Mouse (Mus musculus) erythroblast, adult 5-6 weeks (primary cell): ENCODE data around the gene Ak9. TPM values are rescaled to one million over a fixed set of nuclear protein-coding genes. Genes with fewer than 3 reads are reported as not detected.

Source experiments
- ATAC-seq: replicated peaks from 2 replicates; pipeline ENCODE4 v1.8.0; 2016; ENCODE audit warnings: moderate number of reproducible peaks, mild to moderate bottlenecking, moderate TSS enrichment, inconsistent platforms; ENCODE audit not compliant: poor library complexity, low FRiP score, severe bottlenecking
- total RNA-seq, 2 experiments: library from RNA; stranded (forward) in 1 of 2; stranded (reverse) in 1 of 2; fragments of 150-400 nt in 1 of 2; fragments of 200-764, 138-1000 nt in 1 of 2; gene quantifications; 2 replicates each; pipeline versions ENCODE4 v1.2.3 to v1.2.4; 2015 to 2017; ENCODE audit warnings: low replicate concordance in 2 of 2

Gene Ak9
- total RNA-seq (2015; ENCODE audit: low replicate concordance) (not detected in 2 replicates), total RNA-seq (2017; ENCODE audit: low replicate concordance) (0.17 TPM in 1 of 2 replicates, not detected in the other)

- peak; percentile 92 for ATAC-seq
Observed at GRCm38 (mm10) chr10:41303639-41304444, at the start of gene Ak9. Gene Ak9, plus strand, starts transcription at chr10:41303980.

- ATAC-seq = no peak
Observed at GRCm38 (mm10) chr10:41260243-41261006, 43.4 kb upstream of the Ak9 start.

GRCm38 (mm10) chr10:41261218-41261617 is 42.6 kb upstream of the Ak9 start:
- peak; percentile 51 for ATAC-seq

- ATAC-seq = peak; percentile 77
Observed at GRCm38 (mm10) chr10:41261889-41262288, 41.9 kb upstream of the Ak9 start.

- peak; percentile 67 for ATAC-seq
Observed at GRCm38 (mm10) chr10:41271860-41272259, 31.9 kb upstream of the Ak9 start.

- ATAC-seq = no peak
Observed at GRCm38 (mm10) chr10:41274871-41275270, 28.9 kb upstream of the Ak9 start.

GRCm38 (mm10) chr10:41278808-41279207 is 25.0 kb upstream of the Ak9 start:
- no peak for ATAC-seq

GRCm38 (mm10) chr10:41280177-41280576 is 23.6 kb upstream of the Ak9 start:
- ATAC-seq = no peak

- ATAC-seq = no peak
Observed at GRCm38 (mm10) chr10:41280796-41281195, 23.0 kb upstream of the Ak9 start.

- ATAC-seq = no peak
Observed at GRCm38 (mm10) chr10:41282086-41282485, 21.7 kb upstream of the Ak9 start.

GRCm38 (mm10) chr10:41287618-41288017 is 16.2 kb upstream of the Ak9 start:
- ATAC-seq = no peak

GRCm38 (mm10) chr10:41288074-41288473 is 15.7 kb upstream of the Ak9 start:
- ATAC-seq = no peak

GRCm38 (mm10) chr10:41288771-41289415 is 14.9 kb upstream of the Ak9 start:
- ATAC-seq = peak; percentile 88

GRCm38 (mm10) chr10:41291021-41291420 is 12.8 kb upstream of the Ak9 start:
- ATAC-seq = no peak

- ATAC-seq = no peak
Observed at GRCm38 (mm10) chr10:41293019-41293418, 10.8 kb upstream of the Ak9 start.

GRCm38 (mm10) chr10:41294734-41295133 is 9.0 kb upstream of the Ak9 start:
- no peak for ATAC-seq

GRCm38 (mm10) chr10:41295145-41295544 is 8.6 kb upstream of the Ak9 start:
- ATAC-seq = no peak

- ATAC-seq = no peak
Observed at GRCm38 (mm10) chr10:41300161-41300560, 3.6 kb upstream of the Ak9 start.

- peak; percentile 95 for ATAC-seq
Observed at GRCm38 (mm10) chr10:41302689-41303431, 920 bp upstream of the Ak9 start, which contains the start of gene Fig4. Gene Fig4, minus strand, starts transcription at chr10:41303260.
